ENCODE assay signal across 19 mouse cellular contexts in the genomic region with DNA sequence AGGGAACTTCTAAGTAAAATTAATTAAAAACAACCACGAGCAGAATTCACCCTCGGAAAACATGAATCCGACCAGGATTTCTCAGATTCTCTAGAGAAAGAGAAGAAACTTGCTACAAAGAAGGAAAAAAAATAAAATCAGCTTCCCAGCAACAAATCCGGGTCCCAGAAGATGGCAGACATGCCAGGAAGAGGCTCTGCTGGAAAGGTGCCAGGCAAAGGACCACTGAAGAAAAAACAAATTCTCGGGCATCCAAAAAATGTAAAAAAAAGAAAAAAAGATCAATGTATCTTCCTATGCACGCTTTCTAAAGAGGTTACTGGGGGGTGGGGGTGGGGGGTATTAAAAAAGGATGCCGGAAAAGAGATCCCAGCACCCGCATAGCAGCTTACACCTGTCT. TPM values are rescaled to one million over a fixed set of nuclear protein-coding genes. Genes with fewer than 3 reads are reported as not detected.
DNase-seq lines count a peak whose midpoint lies in the region; ATAC-seq lines count a peak whose summit lies in the region.
"Had no signal": no experiment of that assay in that cellular context is flagged by ENCODE, and none has a peak within 500 bp of the region (broad histone marks: within the 10 kb centered on the region; RNA-seq: fewer than 3 reads in every experiment).

No protein-coding gene starts in this region.

- H3K9me3 ChIP-seq in embryonic facial prominence, embryonic 15.5 days (replicated peaks), result no peaks in the 10 kb centered on the region; the same call in 1 of the 2 replicates
- peaks cover 6% of the 10 kb centered on the region; the same call in 1 of the 2 replicates for H3K9me3 ChIP-seq in embryonic facial prominence, embryonic 10.5 days
- H3K9me3 ChIP-seq: forebrain, embryonic 15.5 days had no signal

- WGBS in embryonic facial prominence, embryonic 15.5 days, result 35% methylated on average over 8 of the region's 8 CpGs
- 78% methylated on average over 8 of the region's 8 CpGs for WGBS in embryonic facial prominence, embryonic 10.5 days

- peaks cover 16% of the 10 kb centered on the region for H3K4me1 ChIP-seq in embryonic facial prominence, embryonic 15.5 days
- peaks cover 23% of the 10 kb centered on the region for H3K4me1 ChIP-seq in embryonic facial prominence, embryonic 10.5 days

- H3K36me3 ChIP-seq in embryonic facial prominence, embryonic 15.5 days, result no peaks in the 10 kb centered on the region
- no peaks in the 10 kb centered on the region for H3K36me3 ChIP-seq in embryonic facial prominence, embryonic 10.5 days (replicated peaks)
- H3K36me3 ChIP-seq: embryonic facial prominence, embryonic 12.5 days; forebrain, embryonic 10.5 days; forebrain, embryonic 15.5 days had no signal

- no peak overlapping the region for H3K9ac ChIP-seq in embryonic facial prominence, embryonic 15.5 days
- H3K9ac ChIP-seq: embryonic facial prominence, embryonic 12.5 days; forebrain, embryonic 13.5 days; forebrain, embryonic 15.5 days had no signal

- DNase-seq in embryonic facial prominence, embryonic 10.5 days (ENCODE audit: low spot score), result no peak
- peak; percentile 34 for DNase-seq in left cerebral cortex, postnatal 4 days
- DNase-seq in left cerebral cortex, adult 11 months (ENCODE audit: low spot score), result no peak
- peak; percentile 39 for DNase-seq in right cerebral cortex, postnatal 4 days
- DNase-seq in right cerebral cortex, postnatal 10 days (ENCODE audit: low spot score in 2 of 2), result no peak
- DNase-seq: adrenal gland, adult 2 months; adrenal gland, postnatal 10 days; adrenal gland, postnatal 25 days; cerebellum, adult 11 months; cerebellum, adult 2 months; cerebellum, adult 9-10 months; cerebellum, postnatal 36 days; embryo, embryonic 11 days had no signal

- H3K4me2 ChIP-seq in embryonic facial prominence, embryonic 15.5 days (replicated peaks), result no peak overlapping the region
- H3K4me2 ChIP-seq: embryonic facial prominence, embryonic 12.5 days; forebrain, embryonic 13.5 days; forebrain, embryonic 15.5 days had no signal

- no peak for ATAC-seq in embryonic facial prominence, embryonic 15.5 days (ENCODE audit: insufficient number of reproducible peaks, low FRiP score, low TSS enrichment, low read depth)
- ATAC-seq: forebrain, embryonic 13.5 days; forebrain, embryonic 15.5 days had no signal

- no peak overlapping the region for H3K4me3 ChIP-seq in embryonic facial prominence, embryonic 15.5 days (replicated peaks)
- H3K4me3 ChIP-seq in embryonic facial prominence, embryonic 10.5 days, result no peak overlapping the region
- H3K4me3 ChIP-seq: embryonic facial prominence, embryonic 12.5 days; erythroblast, embryonic 14.5 days; forebrain, embryonic 10.5 days; forebrain, embryonic 13.5 days; forebrain, embryonic 15.5 days had no signal

- 0 out of 2 replicates have a peak overlapping the region, but pooled peaks have one; percentile 12 for H3K27ac ChIP-seq in embryonic facial prominence, embryonic 15.5 days (replicated peaks)
- no peak overlapping the region for H3K27ac ChIP-seq in embryonic facial prominence, embryonic 10.5 days (replicated peaks)
- H3K27ac ChIP-seq: embryonic facial prominence, embryonic 12.5 days; forebrain, embryonic 10.5 days; forebrain, embryonic 13.5 days; forebrain, embryonic 15.5 days had no signal

- peaks cover 3% of the 10 kb centered on the region; the same call in 1 of the 2 replicates for H3K27me3 ChIP-seq in embryonic facial prominence, embryonic 15.5 days
- H3K27me3 ChIP-seq in embryonic facial prominence, embryonic 10.5 days (replicated peaks; ENCODE audit: low read depth, poor library complexity, severe bottlenecking), result peaks cover 23% of the 10 kb centered on the region
- H3K27me3 ChIP-seq: forebrain, embryonic 15.5 days had no signal

- intact Hi-C loops in left cerebral cortex, postnatal 4 days (cut with DNase I), result loop anchor here (10.0 kb wide), 2 partner anchors 147 to 817 kb away; no protein-coding TSS in a partner anchor

RNA-seq across cellular contexts. Expression of gene Rpl38, which starts 36.1 kb away (rescaled TPM):
- polyA plus RNA-seq in embryonic facial prominence, embryonic 15.5 days (2015; fragmentation: Nextera tagmentation; extraction: Ambion mirVana), result 993 and 1,020 TPM in 2 replicates
- 1,047 and 1,098 TPM in 2 replicates for polyA plus RNA-seq in embryonic facial prominence, embryonic 10.5 days (2016; fragmentation: Nextera tagmentation; extraction: Ambion mirVana)
- total RNA-seq in left cerebral cortex, postnatal 4 days (2021), result 1,000 to 10,000 TPM; 1,144 to 1,233 TPM

RNA-seq across cellular contexts. Expression of gene Ttyh2, which starts 43.0 kb away (rescaled TPM):
- polyA plus RNA-seq in embryonic facial prominence, embryonic 15.5 days (2015; fragmentation: Nextera tagmentation; extraction: Ambion mirVana), result 31.5 and 36.4 TPM in 2 replicates
- polyA plus RNA-seq in embryonic facial prominence, embryonic 10.5 days (2016; fragmentation: Nextera tagmentation; extraction: Ambion mirVana), result 14.9 and 16.1 TPM in 2 replicates
- total RNA-seq in left cerebral cortex, postnatal 4 days (2021), result 10 to 100 TPM; 19.9 to 21.4 TPM

Comparison
In these comparisons a context has a peak if more than half of its experiments do, and no peak if none do; other contexts are left out.
1. DNase-seq: peak in left cerebral cortex, postnatal 4 days (single experiment) and right cerebral cortex, postnatal 4 days (single experiment); none in embryonic facial prominence, embryonic 10.5 days (single experiment), left cerebral cortex, adult 11 months (single experiment) and right cerebral cortex, postnatal 10 days (0 of 2).